Mouse (Mus musculus) testis, adult 2 months (tissue): ENCODE results near the gene Ndel1.

Source experiments
- CTCF ChIP-seq: fragments of 200-500 bp; IDR thresholded peaks from 2 replicates; pipeline ENCODE4 v1.5.1; 2012; ENCODE audit warnings: low read depth, mild to moderate bottlenecking, inconsistent platforms, low read length, moderate library complexity; ENCODE audit not compliant: control insufficient read depth, insufficient read depth, insufficient replicate concordance
- POLR2A ChIP-seq: fragments of 200-500 bp; IDR thresholded peaks from 2 replicates; pipeline ENCODE4 v1.6.1; 2012; ENCODE audit warnings: low read depth, mild to moderate bottlenecking, inconsistent platforms, low read length, moderate library complexity; ENCODE audit not compliant: control insufficient read depth

GRCm38 (mm10) chr11:68902367-68902766 is 30.7 kb upstream of the Ndel1 start:
- no peak for TF ChIP-seq CTCF
- TF ChIP-seq POLR2A, result no peak
